Mouse (Mus musculus) forebrain, embryonic 10.5 days (tissue): Measurements from ENCODE around the gene Arhgef15. TPM values are rescaled to one million over a fixed set of nuclear protein-coding genes. Genes with fewer than 3 reads are reported as not detected.
"Not testable (repeated sequence)": the region's sequence is repeated elsewhere in the genome, so short reads cannot be mapped to it uniquely, and the experiment has no call there.

Experiments used
- DNase-seq: peaks from one replicate; pipeline ENCODE4 v3.0.0-alpha.2; 2017; ENCODE audit warnings: low spot score; ENCODE audit errors: extremely low spot score
- H3K27ac ChIP-seq: fragments of 300-500 bp; sonication (generic); 2 replicates; pipeline ENCODE4 v1.5.1; 2016; ENCODE audit warnings: mild to moderate bottlenecking
- H3K27me3 ChIP-seq: fragments of 300-500 bp; sonication (generic); 2 replicates; pipeline ENCODE4 v1.6.1; 2016; ENCODE audit warnings: mild to moderate bottlenecking; ENCODE audit not compliant: poor library complexity, severe bottlenecking
- H3K36me3 ChIP-seq: fragments of 300-500 bp; sonication (generic); replicated peaks from 2 replicates; pipeline ENCODE4 v1.6.1; 2016; ENCODE audit warnings: mild to moderate bottlenecking, moderate library complexity
- H3K4me1 ChIP-seq: fragments of 300-500 bp; sonication (generic); 2 replicates; pipeline ENCODE4 v1.6.1; 2016
- H3K4me3 ChIP-seq: fragments of 300-500 bp; sonication (generic); 2 replicates; pipeline ENCODE4 v1.5.1; 2016; ENCODE audit warnings: mild to moderate bottlenecking, moderate library complexity
- H3K9me3 ChIP-seq: fragments of 300-500 bp; sonication (generic); 2 replicates; pipeline ENCODE4 v1.6.1; 2016; ENCODE audit warnings: mild to moderate bottlenecking, moderate library complexity
- WGBS: fragments of 180-500 bp; shearing (Covaris S2); methylation state at CpG from one replicate; pipeline ENCODE4 v1.1.7; 2016; 5-methylcytosine and 5-hydroxymethylcytosine counted together
- polyA plus RNA-seq: library from polyadenylated mRNA; unstranded; fragments of >200 nt; fragmentation: Nextera tagmentation; extraction: Ambion mirVana; gene quantifications from 2 replicates; pipeline ENCODE4 v1.2.1, GENCODE M21; 2016

Arhgef15 gene
- polyA plus RNA-seq, result 6.7 and 6.8 TPM in 2 replicates

- Histone ChIP-seq H3K9me3 (no peaks in the 10 kb centered on the region), H3K27me3 (peaks cover 55% of the 10 kb centered on the region), H3K4me3 (peak within 1 kb of the TSS; percentile 23), H3K27ac (peak within 1 kb of the TSS; percentile 40), H3K4me1 (peaks cover 43% of the 10 kb centered on the region), H3K36me3 (no peaks in the 10 kb centered on the region)
- DNase-seq, result no peak
- WGBS, result 36% methylated on average over 8 of the region's 8 CpGs
Measured at GRCm38 (mm10) chr11:68957308-68957707, at the start of gene Arhgef15. Arhgef15 (minus strand) TSS chr11:68957480.

- peak overlapping the region; percentile 70; the same call in 1 of the 2 replicates for H3K4me3 ChIP-seq
- H3K36me3 ChIP-seq, result peaks cover 48% of the 10 kb centered on the region
- not testable (repeated sequence) for H3K27ac ChIP-seq, H3K9me3 ChIP-seq, DNase-seq, H3K27me3 ChIP-seq
- peaks cover 26% of the 10 kb centered on the region for H3K4me1 ChIP-seq
Measured at GRCm38 (mm10) chr11:69006575-69006974, 49.3 kb upstream of the Arhgef15 start.

GRCm38 (mm10) chr11:69005193-69005592 is 47.9 kb upstream of the Arhgef15 start:
- no peak for DNase-seq
- Histone ChIP-seq H3K9me3 (no peaks in the 10 kb centered on the region), H3K27ac (no peak overlapping the region), H3K36me3 (peaks cover 62% of the 10 kb centered on the region), H3K4me1 (peaks cover 17% of the 10 kb centered on the region), H3K27me3 (no peaks in the 10 kb centered on the region), H3K4me3 (no peak overlapping the region)
- WGBS, result 87% methylated on average over 7 of the region's 7 CpGs

- Histone ChIP-seq H3K36me3 (peaks cover 78% of the 10 kb centered on the region), H3K27me3 (no peaks in the 10 kb centered on the region), H3K9me3 (no peaks in the 10 kb centered on the region), H3K27ac (no peak overlapping the region), H3K4me3 (no peak overlapping the region), H3K4me1 (peaks cover 17% of the 10 kb centered on the region)
- 68% methylated on average over 4 of the region's 4 CpGs for WGBS
- no peak for DNase-seq
Measured at GRCm38 (mm10) chr11:69003592-69003991, 46.3 kb upstream of the Arhgef15 start.

GRCm38 (mm10) chr11:69002782-69003181 is 45.5 kb upstream of the Arhgef15 start:
- DNase-seq, H3K27me3 ChIP-seq, H3K27ac ChIP-seq, H3K9me3 ChIP-seq, H3K4me3 ChIP-seq: not testable (repeated sequence)
- peaks cover 17% of the 10 kb centered on the region for H3K4me1 ChIP-seq
- peaks cover 86% of the 10 kb centered on the region for H3K36me3 ChIP-seq
- 94% methylated on average over 4 of the region's 4 CpGs for WGBS

GRCm38 (mm10) chr11:68997080-68997479 is 39.8 kb upstream of the Arhgef15 start:
- Histone ChIP-seq H3K36me3 (peaks cover 100% of the 10 kb centered on the region), H3K4me1 (no peaks in the 10 kb centered on the region), H3K27me3 (no peaks in the 10 kb centered on the region), H3K9me3 (no peaks in the 10 kb centered on the region), H3K27ac (no peak overlapping the region), H3K4me3 (no peak overlapping the region)
- 93% methylated on average over 4 of the region's 4 CpGs for WGBS
- DNase-seq, result no peak

- no peak overlapping the region for H3K4me3 ChIP-seq
- H3K27ac ChIP-seq, result no peak overlapping the region
- H3K27me3 ChIP-seq, result no peaks in the 10 kb centered on the region
- H3K4me1 ChIP-seq, result no peaks in the 10 kb centered on the region
- no peak for DNase-seq
- H3K36me3 ChIP-seq, result peaks cover 100% of the 10 kb centered on the region
- 97% methylated on average over 3 of the region's 3 CpGs for WGBS
- H3K9me3 ChIP-seq, result no peaks in the 10 kb centered on the region
Measured at GRCm38 (mm10) chr11:68994377-68994776, 37.1 kb upstream of the Arhgef15 start.

GRCm38 (mm10) chr11:68993122-68993521 is 35.8 kb upstream of the Arhgef15 start:
- Histone ChIP-seq H3K4me3 (no peak overlapping the region), H3K9me3 (no peaks in the 10 kb centered on the region), H3K27ac (no peak overlapping the region), H3K4me1 (no peaks in the 10 kb centered on the region), H3K36me3 (peaks cover 100% of the 10 kb centered on the region), H3K27me3 (no peaks in the 10 kb centered on the region)
- DNase-seq, result no peak
- WGBS, result 93% methylated on average over 7 of the region's 7 CpGs

GRCm38 (mm10) chr11:68988341-68988740 is 31.1 kb upstream of the Arhgef15 start:
- Histone ChIP-seq H3K4me1 (no peaks in the 10 kb centered on the region), H3K9me3 (no peaks in the 10 kb centered on the region), H3K27ac (no peak overlapping the region), H3K27me3 (no peaks in the 10 kb centered on the region), H3K4me3 (no peak overlapping the region), H3K36me3 (peaks cover 84% of the 10 kb centered on the region)
- WGBS, result 96% methylated on average over 17 of the region's 17 CpGs
- no peak for DNase-seq

GRCm38 (mm10) chr11:68987365-68987882 is 30.1 kb upstream of the Arhgef15 start:
- peaks cover 75% of the 10 kb centered on the region for H3K36me3 ChIP-seq
- no peak overlapping the region for H3K4me3 ChIP-seq
- no peak overlapping the region for H3K27ac ChIP-seq
- DNase-seq, result no peak
- WGBS, result 93% methylated on average over 11 of the region's 11 CpGs
- H3K9me3 ChIP-seq, result no peaks in the 10 kb centered on the region
- H3K4me1 ChIP-seq, result no peaks in the 10 kb centered on the region
- H3K27me3 ChIP-seq, result no peaks in the 10 kb centered on the region

GRCm38 (mm10) chr11:68982639-68983369 is 25.5 kb upstream of the Arhgef15 start:
- Histone ChIP-seq H3K36me3 (peaks cover 29% of the 10 kb centered on the region), H3K9me3 (no peaks in the 10 kb centered on the region), H3K27ac (no peak overlapping the region), H3K4me1 (no peaks in the 10 kb centered on the region), H3K27me3 (no peaks in the 10 kb centered on the region), H3K4me3 (no peak overlapping the region)
- DNase-seq, result peak; percentile 69
- WGBS, result 31% methylated on average over 4 of the region's 4 CpGs

GRCm38 (mm10) chr11:68980919-68981318 is 23.6 kb upstream of the Arhgef15 start:
- H3K9me3 ChIP-seq, result no peaks in the 10 kb centered on the region
- 69% methylated on average over 3 of the region's 3 CpGs for WGBS
- H3K27me3 ChIP-seq, result no peaks in the 10 kb centered on the region
- H3K27ac ChIP-seq, result no peak overlapping the region
- H3K36me3 ChIP-seq, result peaks cover 10% of the 10 kb centered on the region
- DNase-seq, result no peak
- H3K4me3 ChIP-seq, result no peak overlapping the region
- no peaks in the 10 kb centered on the region for H3K4me1 ChIP-seq

- Histone ChIP-seq H3K4me3 (no peak overlapping the region), H3K27ac (no peak overlapping the region), H3K36me3 (no peaks in the 10 kb centered on the region), H3K27me3 (0 out of 2 replicates have a peak, but pooled peaks cover 10% of the 10 kb centered on the region), H3K4me1 (peaks cover under 1% of the 10 kb centered on the region; the same call in 1 of the 2 replicates), H3K9me3 (no peaks in the 10 kb centered on the region)
- WGBS, result 67% methylated on average over 5 of the region's 5 CpGs
- no peak for DNase-seq
Measured at GRCm38 (mm10) chr11:68979320-68979733, 22.0 kb upstream of the Arhgef15 start.
